Mouse (Mus musculus) heart, postnatal 4 days (tissue): ENCODE measurements around the gene Apopt1. TPM values are rescaled to one million over a fixed set of nuclear protein-coding genes. Genes with fewer than 3 reads are reported as not detected.
A peak's percentile ranks its signal among the peaks of the same experiment; 100 is the strongest.
"Not testable (repeated sequence)": the region's sequence is repeated elsewhere in the genome, so short reads cannot be mapped to it uniquely, and the experiment has no call there.

Experiments used
- DNase-seq: peaks from one replicate; pipeline ENCODE4 v3.0.0; 2021
- total RNA-seq, 2 experiments: library from RNA; stranded (reverse); gene quantifications; 2 replicates each; pipeline ENCODE4 v1.2.3; 2021

The Apopt1 gene
- total RNA-seq, 2 experiments from 2014 or later, result 40.0 to 42.1 TPM

DNA sequence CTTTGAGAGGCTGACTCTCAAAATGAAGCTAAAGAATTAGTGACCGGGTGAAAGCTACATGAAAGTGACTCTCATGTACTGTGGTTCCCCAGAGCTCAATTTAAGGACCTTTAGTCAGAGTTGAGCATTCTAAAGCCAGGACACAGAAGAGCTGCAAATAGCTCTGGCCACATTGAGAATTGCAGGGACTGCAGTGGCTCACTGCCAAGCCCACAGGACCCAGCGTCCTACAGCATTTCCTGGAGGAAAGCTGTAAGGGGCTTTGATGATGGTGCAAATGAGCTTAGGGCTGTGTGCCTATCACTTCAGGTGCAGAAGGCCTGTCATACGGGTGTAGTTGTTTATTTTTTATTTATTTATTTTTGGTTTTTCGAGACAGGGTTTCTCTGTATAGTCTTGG is 4.9 kb upstream of the Apopt1 start:
- peak; percentile 71 for DNase-seq

DNA sequence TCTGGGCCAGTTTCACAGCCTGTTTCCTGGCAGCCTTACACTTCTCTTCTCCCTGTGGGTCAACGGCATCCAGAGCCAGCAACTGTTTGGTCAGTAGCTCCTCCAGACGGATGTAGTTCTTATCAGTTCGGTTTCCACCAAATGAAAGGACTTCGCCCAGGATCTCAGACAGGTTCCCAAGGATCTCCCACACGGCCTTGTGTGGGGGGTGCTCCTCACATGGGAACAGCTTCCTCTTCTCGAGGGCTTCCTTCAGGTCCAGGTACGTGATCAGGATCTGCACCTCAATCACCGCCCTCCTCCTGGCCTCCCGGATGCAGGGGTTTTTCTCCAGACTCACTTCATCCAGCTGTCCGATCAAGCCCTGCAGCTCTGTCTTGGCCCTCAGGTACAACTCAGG is 3.0 kb upstream of the Apopt1 start:
- DNase-seq, result no peak

DNA sequence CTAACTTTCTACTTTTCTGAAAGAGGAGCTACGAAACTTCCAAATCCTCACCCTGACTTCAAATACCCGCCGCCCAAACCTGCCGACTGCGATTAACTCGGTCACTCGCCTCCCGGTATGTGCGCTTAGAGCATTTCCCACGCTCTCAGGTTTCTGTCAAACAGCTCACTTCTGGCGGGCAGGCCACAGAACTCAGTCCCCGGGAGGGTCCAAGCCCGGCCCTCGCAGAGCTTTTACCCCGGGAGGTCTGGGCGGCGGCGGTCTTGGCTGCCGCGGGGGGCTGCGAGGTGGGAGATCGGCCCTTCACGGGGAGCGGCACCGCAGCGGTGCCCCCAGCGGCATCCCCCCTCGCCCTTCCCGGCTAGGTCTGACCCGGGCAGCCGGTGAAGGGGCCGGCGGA is 585 bp upstream of the Apopt1 start:
- DNase-seq, result no peak

DNA sequence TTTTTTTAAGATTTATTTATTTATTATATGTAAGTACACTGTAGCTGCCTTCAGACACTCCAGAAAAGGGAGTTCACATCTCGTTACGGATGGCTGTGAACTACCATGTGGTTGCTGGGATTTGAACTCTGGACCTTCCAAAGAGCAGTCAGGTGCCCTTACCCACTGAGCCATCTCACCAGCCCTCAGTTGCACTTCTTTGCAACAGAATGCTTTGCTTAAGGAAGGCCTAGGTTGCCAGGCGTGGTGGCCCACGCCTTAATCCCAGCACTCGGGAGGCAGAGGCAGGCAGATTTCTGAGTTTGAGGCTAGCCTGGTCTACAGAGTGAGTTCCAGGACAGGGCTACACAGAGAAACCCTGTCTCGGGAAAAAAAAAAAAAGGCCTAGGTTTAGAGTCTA is 819 bp downstream of the Apopt1 start:
- not testable (repeated sequence) for DNase-seq

DNA sequence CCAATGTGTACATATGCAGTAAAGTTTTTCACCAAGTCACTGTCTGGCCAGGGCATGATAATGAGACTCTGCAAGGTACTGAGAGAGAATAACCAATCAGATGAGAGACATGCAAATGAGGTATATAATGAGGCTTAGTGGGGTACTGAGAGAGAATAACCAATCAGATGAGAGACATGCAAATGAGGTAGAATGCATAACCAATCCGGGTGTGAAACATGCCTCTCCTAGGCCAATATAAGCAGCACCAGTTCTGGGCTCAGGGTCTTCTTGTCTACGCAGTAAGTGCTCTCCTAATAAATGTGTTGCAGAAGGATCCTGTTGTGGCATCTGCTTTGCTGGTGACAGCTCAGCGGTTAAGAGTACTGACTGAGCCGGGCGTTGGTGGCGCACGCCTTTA is 3.4 kb downstream of the Apopt1 start:
- no peak for DNase-seq

DNA sequence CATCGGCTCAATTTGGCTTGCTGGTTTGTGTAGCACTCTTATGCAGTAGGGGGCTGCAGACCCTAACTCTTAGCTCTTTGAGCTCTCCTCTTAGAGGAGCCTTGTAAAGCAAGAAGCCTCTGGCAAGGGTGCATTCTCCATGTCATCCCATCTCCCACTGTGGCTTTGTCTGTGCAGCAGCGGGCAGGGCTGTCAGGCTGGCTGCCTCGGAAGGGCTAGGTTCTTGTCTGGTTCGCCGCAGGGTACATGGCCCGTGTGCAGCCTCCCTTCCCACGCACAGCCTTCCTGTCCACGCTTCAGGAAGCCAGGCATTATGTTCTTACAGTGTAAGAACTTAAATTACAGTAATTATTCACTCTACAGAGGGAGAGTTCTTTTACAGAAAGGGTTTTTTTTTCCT is 5.6 kb downstream of the Apopt1 start:
- no peak for DNase-seq

DNA sequence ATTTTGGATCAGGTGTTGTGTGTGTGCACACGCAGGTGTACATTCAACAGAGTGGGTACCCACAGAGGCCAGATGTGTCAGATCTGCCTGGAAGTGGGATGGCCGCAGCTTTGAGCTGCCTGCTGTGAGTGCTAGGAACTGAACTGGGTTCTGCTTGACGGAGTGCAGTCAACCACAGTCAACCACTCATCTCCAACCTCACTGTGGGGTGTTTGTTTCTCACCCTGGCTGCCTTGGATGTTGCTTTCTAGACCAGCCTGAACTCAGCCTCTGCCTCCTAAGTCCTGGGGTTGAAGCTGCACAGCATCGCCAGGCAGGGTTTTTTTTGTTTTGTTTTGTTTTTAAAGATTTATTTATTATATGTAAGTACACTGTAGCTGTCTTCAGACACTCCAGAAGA is 7.2 kb downstream of the Apopt1 start:
- no peak for DNase-seq

DNA sequence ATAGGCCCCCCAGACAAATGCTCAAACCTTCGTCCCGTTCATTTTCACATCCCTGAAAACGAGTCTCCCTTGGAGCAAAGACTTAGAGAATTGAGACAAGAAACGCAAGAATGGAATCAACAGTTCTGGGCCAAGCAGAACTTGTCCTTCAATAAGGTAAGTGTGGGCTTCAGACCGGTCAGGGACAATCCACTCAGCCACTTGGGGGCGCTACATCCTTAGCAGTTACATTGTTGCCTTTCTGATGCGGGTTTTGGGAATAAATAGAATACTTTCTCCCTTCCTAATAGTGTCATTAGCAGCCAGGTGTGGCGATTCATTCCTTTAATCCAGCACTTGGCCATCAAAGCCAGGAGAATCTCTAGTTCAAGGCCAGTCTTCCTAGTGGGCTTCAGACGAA is 9.6 kb downstream of the Apopt1 start:
- DNase-seq, result peak; percentile 80

DNA sequence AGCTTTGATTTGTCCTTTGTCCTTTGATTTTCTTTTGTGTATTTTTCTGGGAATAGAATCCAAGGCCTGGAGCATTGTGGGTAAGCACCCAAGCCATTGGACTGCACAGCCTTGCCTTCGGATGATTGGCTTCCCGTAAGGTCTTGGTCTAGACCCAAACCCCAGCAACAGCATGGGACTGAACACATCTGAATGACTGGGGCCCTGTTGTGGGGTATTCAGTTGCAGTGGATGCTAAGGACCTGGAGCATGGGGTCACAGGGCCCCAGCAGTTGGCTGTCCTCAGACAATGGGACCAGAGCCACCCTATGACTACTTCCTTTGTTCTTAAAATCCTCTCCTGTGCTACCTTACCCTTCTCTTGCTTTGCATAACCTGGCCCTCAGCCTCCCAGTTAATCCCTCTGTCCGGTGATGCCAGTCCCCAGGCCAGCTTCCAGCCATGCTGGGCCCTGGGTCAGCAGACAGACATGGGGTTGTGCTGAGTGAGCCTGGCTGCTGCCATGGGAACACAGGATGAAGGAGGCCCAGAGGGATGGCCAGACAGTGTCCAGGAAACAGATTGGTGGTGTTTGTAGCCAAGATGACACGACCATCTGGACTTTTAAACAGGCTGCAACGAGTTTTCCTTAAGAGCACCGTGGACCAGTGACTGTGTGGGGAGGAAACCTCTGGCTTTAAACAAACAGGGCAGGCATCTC is 11.7 kb downstream of the Apopt1 start:
- DNase-seq, result peak; percentile 65

DNA sequence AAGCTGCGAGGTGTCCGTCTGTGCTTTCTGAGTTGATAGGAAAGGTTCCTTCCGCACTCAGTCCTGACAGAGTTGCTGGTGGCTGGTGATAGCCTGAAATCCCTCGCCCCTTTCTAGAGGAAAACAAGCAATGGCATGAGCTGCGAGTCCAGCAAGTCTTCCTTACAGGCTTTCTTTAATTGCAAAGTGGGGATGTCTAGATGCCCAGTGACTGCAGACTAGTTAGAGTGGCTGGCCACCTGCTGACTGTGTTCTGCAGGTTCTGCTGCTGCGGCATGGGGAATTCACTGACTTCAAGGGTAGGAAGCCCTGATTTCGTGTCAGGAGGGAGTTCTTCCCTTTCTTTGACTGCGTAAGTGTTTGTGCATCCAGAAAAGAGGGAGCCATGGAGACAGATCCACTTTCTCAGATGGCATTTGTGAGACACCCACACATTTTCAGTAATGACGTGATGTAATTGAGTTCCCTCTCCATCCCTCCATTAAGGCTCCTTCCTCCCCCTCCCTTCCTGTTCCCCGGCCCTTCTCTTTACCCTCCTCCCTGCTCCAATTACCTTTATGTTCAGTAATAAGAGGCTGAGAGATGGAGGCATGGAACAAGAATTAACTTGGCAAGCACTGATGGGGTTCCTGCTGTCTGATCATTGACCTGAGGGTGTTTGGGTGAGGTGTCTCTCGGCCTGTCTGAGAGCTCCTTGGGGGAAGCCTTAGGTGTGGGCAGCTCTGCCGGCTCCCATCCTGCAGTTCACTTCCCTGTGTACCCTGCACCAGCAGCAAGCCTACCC is 12.5 kb downstream of the Apopt1 start:
- no peak for DNase-seq

DNA sequence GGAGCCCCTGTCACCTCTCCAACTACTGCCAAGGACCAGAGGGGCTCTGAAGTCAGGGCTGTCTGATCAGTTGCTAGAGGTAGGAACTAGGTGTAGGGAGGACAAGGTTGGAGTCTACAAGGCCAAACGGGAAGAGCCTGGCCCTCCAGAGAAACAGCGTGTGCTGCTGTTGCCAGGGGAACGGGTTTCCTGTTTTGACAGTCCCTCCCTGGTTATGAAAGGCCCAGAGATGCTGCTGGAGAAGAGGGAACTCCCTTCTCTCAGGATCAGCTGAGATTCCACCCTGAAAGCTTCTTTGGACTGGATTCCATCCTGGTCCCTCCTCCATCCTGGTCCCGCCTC is 13.0 kb downstream of the Apopt1 start:
- peak; percentile 61 for DNase-seq

DNA sequence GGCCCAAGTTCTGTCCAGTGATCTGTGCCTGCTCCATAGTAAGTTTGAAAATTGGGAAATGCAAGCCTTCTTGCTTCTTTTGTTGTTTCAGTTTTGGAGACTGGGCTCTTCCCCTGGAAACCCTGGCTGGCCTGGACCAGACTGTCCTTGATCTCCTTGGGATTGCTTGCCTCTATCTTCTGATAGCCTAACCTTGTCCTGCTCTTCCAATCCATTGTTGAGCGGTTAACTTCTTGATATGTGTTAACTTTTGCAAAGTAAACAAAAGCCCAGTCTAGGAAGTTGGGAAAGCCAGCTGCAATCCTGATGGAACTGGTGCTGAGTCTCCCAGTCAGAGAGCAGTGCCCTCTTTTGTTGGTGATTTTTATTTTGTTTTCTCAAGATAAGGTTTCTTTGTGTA is 14.9 kb downstream of the Apopt1 start:
- no peak for DNase-seq

DNA sequence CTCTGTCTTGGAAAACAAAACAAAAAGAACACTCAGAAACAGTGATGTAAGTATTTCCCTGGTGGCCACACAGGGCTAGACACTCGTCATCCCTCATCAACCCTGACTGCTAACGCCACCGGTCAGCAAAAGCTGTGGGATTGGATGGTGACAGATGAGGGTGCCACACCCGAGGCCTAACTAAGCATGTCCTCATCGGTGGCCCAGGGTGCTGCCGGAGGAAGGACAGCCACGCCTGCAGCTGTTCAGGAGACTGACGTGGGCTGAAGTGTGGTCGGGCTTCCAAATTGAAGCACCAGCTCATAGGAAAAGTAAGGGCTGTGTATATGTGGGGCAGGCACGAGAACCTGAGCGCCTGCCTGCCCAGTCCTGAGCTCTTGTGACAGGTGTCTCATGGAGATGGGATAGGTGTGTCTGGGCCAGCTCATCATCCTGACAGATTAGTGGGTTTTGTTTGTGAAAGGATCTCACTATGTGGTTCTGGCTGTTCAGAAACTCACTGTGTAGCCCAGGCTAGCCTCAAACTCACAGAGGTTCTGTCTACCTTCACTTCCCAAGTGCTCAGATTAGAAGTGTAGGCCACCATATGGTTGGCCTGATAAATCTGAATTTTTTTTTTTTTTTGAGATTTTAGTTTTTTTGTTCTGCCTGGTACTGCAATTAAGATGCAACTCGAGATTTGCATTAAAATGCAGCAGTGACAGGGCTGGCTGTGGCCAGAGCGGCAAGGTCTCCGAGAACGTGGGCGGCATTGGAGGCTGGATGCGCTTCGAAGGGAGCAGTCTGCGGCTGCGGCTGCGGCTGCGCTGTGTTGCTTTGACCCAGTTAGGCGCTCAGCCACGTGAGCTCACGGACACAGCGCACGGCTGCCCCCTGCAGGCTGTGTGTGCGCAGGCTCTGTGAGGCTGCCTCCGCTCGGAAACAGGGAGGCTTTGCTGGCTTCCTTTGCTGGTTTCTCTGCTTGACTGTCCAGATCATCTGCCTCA is 19.1 kb downstream of the Apopt1 start:
- peak; percentile 92 for DNase-seq

DNA sequence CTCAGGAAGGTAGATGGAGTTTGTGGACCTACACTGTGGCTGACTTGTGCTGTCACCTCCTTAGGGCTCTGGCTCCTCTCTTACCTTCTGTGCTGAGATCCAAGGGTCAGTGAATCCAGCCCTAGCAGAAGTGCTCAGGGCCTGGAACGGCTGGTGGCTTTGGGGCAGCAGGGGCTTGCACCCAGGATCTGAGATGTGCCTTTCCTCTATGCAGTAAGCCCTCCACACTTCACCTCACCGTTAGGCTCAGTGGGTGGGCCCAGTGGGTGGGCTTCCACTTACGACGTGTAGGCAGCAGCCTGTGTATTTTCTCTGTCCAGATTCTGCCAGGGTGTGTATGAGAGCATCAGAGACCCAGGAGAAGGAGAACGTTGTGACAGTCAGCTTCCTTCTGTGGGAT is 19.9 kb downstream of the Apopt1 start:
- no peak for DNase-seq

DNA sequence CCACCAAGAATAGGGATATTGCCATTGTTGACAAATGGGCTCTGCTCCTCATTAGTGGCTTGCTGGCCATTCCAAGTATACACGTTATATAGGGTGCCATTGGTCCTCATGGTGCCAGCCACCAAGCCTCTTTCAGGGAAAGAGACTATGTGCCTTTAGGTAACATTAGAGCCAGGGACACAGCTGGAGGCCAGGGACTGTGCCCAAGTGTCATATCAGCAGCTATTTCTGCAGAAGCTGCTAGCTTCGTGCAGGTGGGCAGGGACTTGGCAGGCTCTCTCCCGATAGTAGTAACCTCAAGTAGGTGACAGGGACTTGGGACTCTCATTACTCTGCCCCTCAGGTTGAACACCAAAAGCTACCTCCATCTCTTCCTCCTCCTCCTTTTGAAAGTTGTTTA is 21.9 kb downstream of the Apopt1 start:
- DNase-seq, result no peak

DNA sequence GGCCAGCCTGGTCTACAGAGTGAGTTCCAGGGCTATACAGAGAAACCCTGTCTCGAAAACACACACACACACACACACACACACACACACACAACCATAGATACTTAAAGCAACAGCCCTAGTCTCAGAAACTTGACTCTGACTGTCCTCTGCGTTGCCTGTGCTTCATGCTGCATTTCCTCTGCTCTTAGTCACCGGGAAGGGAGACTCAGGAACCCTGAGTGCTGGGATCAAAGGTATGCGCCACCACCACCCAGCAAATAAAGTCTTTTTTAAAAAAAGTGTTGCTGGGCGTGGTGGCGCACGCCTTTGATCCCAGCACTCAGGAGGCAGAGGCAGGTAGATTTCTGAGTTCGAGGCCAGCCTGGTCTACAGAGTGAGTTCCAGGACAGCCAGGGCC is 23.6 kb downstream of the Apopt1 start:
- not testable (repeated sequence) for DNase-seq

DNA sequence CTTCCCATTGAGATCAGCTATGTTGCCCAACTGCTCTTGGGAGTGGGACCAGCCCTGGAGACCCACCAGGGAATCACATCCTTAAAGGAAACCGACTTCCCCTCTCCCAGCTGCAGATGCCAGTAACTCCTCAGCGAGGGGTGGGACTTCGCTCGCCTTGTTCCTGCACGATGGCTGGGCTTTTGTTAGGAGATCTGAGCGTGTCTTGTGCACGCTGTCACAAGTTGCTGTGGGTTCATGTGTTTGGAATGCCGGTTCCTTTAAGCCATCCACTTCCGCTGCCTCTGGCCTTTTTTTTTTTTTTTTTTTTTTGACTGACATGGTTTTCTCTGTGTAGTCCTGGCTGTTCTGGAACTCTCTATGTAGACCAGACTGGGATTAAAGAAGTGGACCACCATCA is 24.3 kb downstream of the Apopt1 start:
- no peak for DNase-seq

DNA sequence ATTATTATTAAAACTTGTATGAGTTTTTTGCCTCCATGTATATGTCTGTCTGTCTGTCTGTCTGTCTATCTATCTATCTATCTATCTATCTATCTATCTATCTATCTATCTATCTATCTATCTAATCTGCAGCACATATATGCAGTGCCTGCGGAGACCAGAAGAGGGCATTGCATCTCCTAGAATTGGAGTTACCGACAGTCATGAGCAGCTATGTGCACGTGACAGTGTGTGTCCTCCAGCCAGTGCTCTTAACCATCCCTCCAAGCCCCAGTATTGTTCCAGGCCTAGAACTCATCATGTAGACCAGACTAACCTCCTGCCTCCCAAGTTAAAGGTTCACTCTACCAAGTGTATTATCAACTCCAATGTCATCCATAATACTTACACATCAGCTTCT is 25.7 kb downstream of the Apopt1 start:
- DNase-seq, result peak; percentile 66

DNA sequence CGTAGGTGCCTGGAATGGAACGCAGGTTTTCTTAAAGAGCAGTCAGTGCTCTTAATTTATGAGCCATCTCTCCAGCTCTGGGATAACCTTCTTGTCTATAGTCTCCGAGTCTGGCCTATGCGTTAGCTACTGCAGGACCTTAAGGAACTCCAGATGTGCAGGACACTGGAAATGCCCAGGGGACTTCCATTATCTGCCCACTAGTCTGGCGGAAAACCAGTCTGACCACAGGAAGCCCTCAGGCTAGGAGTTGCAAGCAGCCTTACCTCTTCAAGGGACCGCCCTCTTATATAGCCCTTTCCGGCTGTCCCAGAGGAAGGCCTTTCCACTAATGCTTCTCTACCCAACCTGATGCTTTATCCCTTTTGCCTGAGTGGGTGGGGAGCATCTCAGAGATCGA is 28.3 kb downstream of the Apopt1 start:
- DNase-seq, result no peak

DNA sequence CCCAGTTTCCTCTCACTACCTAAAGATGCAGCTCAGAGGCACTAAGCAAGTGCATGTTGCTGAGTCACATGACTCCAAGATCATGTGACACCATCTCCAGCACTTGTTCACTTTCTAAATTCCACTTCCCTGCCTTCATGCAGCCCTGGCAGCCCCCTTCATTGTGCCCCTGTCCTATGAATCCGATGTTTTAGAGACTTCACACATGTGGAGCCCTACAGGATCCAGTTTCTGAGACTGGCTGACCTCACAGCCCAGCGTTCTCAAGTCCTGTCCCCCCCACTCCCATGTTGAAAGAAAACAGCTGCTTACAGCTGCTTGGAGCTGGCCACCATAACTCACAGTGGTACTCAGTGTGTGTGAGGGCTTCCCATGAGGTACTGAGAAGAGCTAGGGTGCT is 30.4 kb downstream of the Apopt1 start:
- peak; percentile 57 for DNase-seq

DNA sequence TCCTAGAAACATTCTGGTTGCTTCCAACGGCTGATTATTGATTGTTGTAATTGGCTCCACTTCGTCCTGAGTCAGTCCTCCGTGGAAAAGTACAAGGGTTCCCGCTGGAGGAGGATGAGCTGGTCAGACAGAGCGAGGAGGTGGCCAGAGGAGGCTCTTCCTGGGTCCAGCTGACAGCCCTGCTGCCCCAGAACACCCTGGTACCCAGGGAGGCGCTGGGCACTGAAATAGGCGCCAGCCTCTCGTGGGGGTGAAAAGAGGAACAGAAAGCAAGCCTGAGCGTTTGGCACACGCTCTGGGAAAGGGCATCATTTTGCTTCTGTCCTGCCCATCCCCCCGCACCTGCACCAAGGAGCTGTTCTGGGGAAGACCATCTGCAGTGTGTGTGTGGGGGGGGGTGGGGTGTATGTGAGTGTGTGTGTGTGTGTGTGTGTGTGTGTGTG is 30.9 kb downstream of the Apopt1 start:
- no peak for DNase-seq

DNA sequence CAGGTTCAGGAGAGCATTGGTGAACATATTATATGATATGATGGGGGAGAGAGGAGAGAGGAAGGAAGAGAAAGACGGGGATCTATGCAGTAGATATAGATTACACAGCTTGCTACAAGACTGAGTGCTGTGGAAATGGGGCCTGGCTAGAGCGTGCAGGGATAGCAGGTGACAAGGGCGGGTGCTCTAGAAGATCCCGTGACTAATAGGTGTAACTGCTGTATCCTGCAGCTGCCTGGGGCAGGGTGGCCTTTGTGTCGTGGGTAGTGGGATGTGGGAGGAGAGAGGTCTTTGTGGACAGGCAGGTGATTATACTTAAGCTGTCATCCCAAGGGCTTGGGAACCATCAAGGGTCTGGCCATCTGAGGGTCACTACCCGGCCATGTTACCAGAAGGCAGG is 32.2 kb downstream of the Apopt1 start:
- no peak for DNase-seq

DNA sequence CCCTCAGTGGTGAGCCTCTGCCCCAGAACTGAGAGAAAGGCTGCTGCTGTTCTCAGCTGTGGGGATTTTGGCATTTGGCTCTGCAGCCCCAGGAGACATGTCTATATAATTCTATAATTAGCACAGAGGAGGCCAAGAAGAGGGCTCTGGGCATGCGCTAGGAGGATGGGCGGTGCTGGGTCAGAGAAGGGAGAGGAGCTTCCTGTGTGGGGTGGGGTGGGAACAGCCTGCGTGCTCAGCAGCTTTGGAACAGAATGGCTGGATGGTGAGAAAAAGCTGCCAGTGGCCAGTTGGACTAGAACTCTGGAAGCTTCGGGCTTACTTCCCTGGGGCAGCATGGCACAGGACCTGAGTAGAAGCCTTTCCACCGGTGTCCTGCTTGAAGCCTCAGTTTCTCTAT is 33.0 kb downstream of the Apopt1 start:
- DNase-seq, result peak; percentile 90
